Mouse (Mus musculus) duodenum, adult 2 months (tissue): ENCODE results near the gene Adprm. TPM values are rescaled to one million over a fixed set of nuclear protein-coding genes. Genes with fewer than 3 reads are reported as not detected.

ENCODE experiments used
- polyA plus RNA-seq: library from polyadenylated mRNA; depleted of rRNA; stranded (reverse); fragments of >200 nt; gene quantifications from 2 replicates; pipeline ENCODE4 v1.2.3, GENCODE M21; 2012; ENCODE audit warnings: low replicate concordance; rRNA removed

Gene Adprm
- polyA plus RNA-seq, result 5.8 and 9.4 TPM in 2 replicates

GRCm38 (mm10) chr11:67052321-67052952, at the start of gene Adprm, which contains the start of gene Sco1:
Gene Adprm, minus strand, starts transcription at chr11:67052594.
Gene Sco1, plus strand, starts transcription at chr11:67052670.

GRCm38 (mm10) chr11:67078000-67078399, 25.6 kb upstream of the Adprm start, which contains the start of gene Myh3:
Gene Myh3, plus strand, starts transcription at chr11:67078300.

GRCm38 (mm10) chr11:67024867-67025477, 27.4 kb downstream of the Adprm start, which contains the start of gene Tmem220:
Gene Tmem220, plus strand, starts transcription at chr11:67025154.

Other genes with a start within 250 kb of the Adprm start
- gene Pirt, start 140.6 kb downstream of the Adprm start, polyA plus RNA-seq, result 0.87 and 2.2 TPM in 2 replicates
- 69.6 and 148 TPM in 2 replicates for gene Tmem238l, start 96.0 kb downstream of the Adprm start, polyA plus RNA-seq
- gene Tmem220, start 27.4 kb downstream of the Adprm start, polyA plus RNA-seq, result 2.7 and 2.9 TPM in 2 replicates
- gene Sco1, start 76 bp upstream of the Adprm start, polyA plus RNA-seq, result 8.1 and 10.3 TPM in 2 replicates
- gene Myh3, start 25.7 kb upstream of the Adprm start, polyA plus RNA-seq, result 0.01 TPM in 1 of 2 replicates, not detected in the other
- not detected in 2 replicates for gene Myh2, start 118.4 kb upstream of the Adprm start, polyA plus RNA-seq
- not detected in 2 replicates for gene Myh1, start 147.5 kb upstream of the Adprm start, polyA plus RNA-seq
- not detected in 2 replicates for gene Myh4, start 185.4 kb upstream of the Adprm start, polyA plus RNA-seq
- not detected in 2 replicates for gene Myh8, start 224.5 kb upstream of the Adprm start, polyA plus RNA-seq